18 mouse cellular contexts compared by ENCODE assay signal in genomic region chr7:51624336-51624897, GRCm38 (mm10). TPM values are rescaled to one million over a fixed set of nuclear protein-coding genes. Genes with fewer than 3 reads are reported as not detected.
DNase-seq lines count a peak whose midpoint lies in the region; ATAC-seq and TF ChIP-seq lines count a peak whose summit lies in the region.
"Had no signal": no experiment of that assay in that cellular context is flagged by ENCODE, and none has a peak within 500 bp of the region (broad histone marks: within the 10 kb centered on the region; RNA-seq: fewer than 3 reads in every experiment).

No protein-coding gene starts in this region.

- H3K4me2 ChIP-seq in forebrain, embryonic 11.5 days (ENCODE audit: low read depth, low read length, severe bottlenecking), result peak overlapping the region; percentile 45; the same call in 1 of the 2 replicates
- H3K4me2 ChIP-seq in forebrain, embryonic 15.5 days (replicated peaks), result peak overlapping the region; percentile 46
- H3K4me2 ChIP-seq in hindbrain, embryonic 16.5 days (ENCODE audit: low read length), result peak overlapping the region; percentile 59
- H3K4me2 ChIP-seq in midbrain, postnatal 0 days (ENCODE audit: low read depth, low read length, poor library complexity, severe bottlenecking), result peak overlapping the region; percentile 60
- no peak overlapping the region for H3K4me2 ChIP-seq in lung, postnatal 0 days (replicated peaks; ENCODE audit: low read depth, low read length)
- H3K4me2 ChIP-seq: intestine, embryonic 15.5 days had no signal

- H3K4me3 ChIP-seq in forebrain, embryonic 11.5 days (ENCODE audit: low read depth, low read length), result peak overlapping the region; percentile 24
- peak overlapping the region; percentile 37 for H3K4me3 ChIP-seq in forebrain, embryonic 15.5 days
- H3K4me3 ChIP-seq in hindbrain, embryonic 16.5 days (ENCODE audit: low read length), result peak overlapping the region; percentile 44
- H3K4me3 ChIP-seq in midbrain, postnatal 0 days (ENCODE audit: low read depth, low read length), result peak overlapping the region; percentile 46
- no peak overlapping the region for H3K4me3 ChIP-seq in layer of hippocampus, adult 2 months
- no peak overlapping the region for H3K4me3 ChIP-seq in lung, postnatal 0 days (ENCODE audit: low read depth, low read length)
- H3K4me3 ChIP-seq: erythroblast, embryonic 14.5 days; intestine, embryonic 15.5 days had no signal

- H3K9ac ChIP-seq in forebrain, embryonic 11.5 days (ENCODE audit: low read length), result peak overlapping the region; percentile 45
- peak overlapping the region; percentile 48 for H3K9ac ChIP-seq in forebrain, embryonic 15.5 days (replicated peaks)
- H3K9ac ChIP-seq in hindbrain, embryonic 16.5 days (ENCODE audit: low read depth, low read length), result peak overlapping the region; percentile 59
- peak overlapping the region; percentile 75 for H3K9ac ChIP-seq in midbrain, postnatal 0 days (replicated peaks; ENCODE audit: low read length, poor library complexity, severe bottlenecking)
- no peak overlapping the region for H3K9ac ChIP-seq in lung, postnatal 0 days (replicated peaks; ENCODE audit: low read depth)
- H3K9ac ChIP-seq: intestine, embryonic 15.5 days had no signal

- ATAC-seq in forebrain, embryonic 11.5 days (replicated peaks; ENCODE audit: low FRiP score), result no peak
- ATAC-seq in forebrain, embryonic 15.5 days (replicated peaks), result peak; percentile 49
- ATAC-seq in hindbrain, embryonic 16.5 days, result peak; percentile 22; the same call in 1 of the 2 replicates
- ATAC-seq in midbrain, postnatal 0 days (ENCODE audit: low FRiP score), result peak; percentile 38
- ATAC-seq in lung, postnatal 0 days, result no peak
- ATAC-seq: intestine, embryonic 15.5 days had no signal

- H3K9me3 ChIP-seq in forebrain, embryonic 11.5 days (ENCODE audit: control insufficient read depth, low read length), result no peaks in the 10 kb centered on the region
- no peaks in the 10 kb centered on the region for H3K9me3 ChIP-seq in forebrain, embryonic 15.5 days
- H3K9me3 ChIP-seq in hindbrain, embryonic 16.5 days (ENCODE audit: control insufficient read depth, low read length), result no peaks in the 10 kb centered on the region
- no peaks in the 10 kb centered on the region for H3K9me3 ChIP-seq in midbrain, postnatal 0 days (ENCODE audit: low read length)
- H3K9me3 ChIP-seq in lung, postnatal 0 days (ENCODE audit: low read length), result no peaks in the 10 kb centered on the region
- H3K9me3 ChIP-seq: intestine, embryonic 15.5 days had no signal

- 1% methylated on average over 4 of the region's 4 CpGs for WGBS in forebrain, embryonic 11.5 days
- 1% methylated on average over 4 of the region's 4 CpGs for WGBS in forebrain, embryonic 15.5 days
- WGBS in hindbrain, embryonic 16.5 days, result 3% methylated on average over 4 of the region's 4 CpGs
- 2% methylated on average over 4 of the region's 4 CpGs for WGBS in midbrain, postnatal 0 days
- 3% methylated on average over 4 of the region's 4 CpGs for WGBS in lung, postnatal 0 days

- H3K4me1 ChIP-seq in forebrain, embryonic 11.5 days (replicated peaks; ENCODE audit: control insufficient read depth, insufficient read depth, low read length), result peaks cover 2% of the 10 kb centered on the region; the same call in 1 of the 2 replicates
- peaks cover 25% of the 10 kb centered on the region for H3K4me1 ChIP-seq in forebrain, embryonic 15.5 days
- H3K4me1 ChIP-seq in hindbrain, embryonic 16.5 days (ENCODE audit: control insufficient read depth, insufficient read depth, low read depth, low read length), result no peaks in the 10 kb centered on the region; the same call in 1 of the 2 replicates
- peaks cover 3% of the 10 kb centered on the region; the same call in 1 of the 2 replicates for H3K4me1 ChIP-seq in midbrain, postnatal 0 days (ENCODE audit: insufficient read depth, low read length)
- H3K4me1 ChIP-seq in lung, postnatal 0 days (ENCODE audit: insufficient read depth, low read depth, low read length), result no peaks in the 10 kb centered on the region
- H3K4me1 ChIP-seq: intestine, embryonic 15.5 days had no signal

- DNase-seq in forebrain, embryonic 11.5 days (ENCODE audit: low spot score), result no peak
- peak; percentile 53 for DNase-seq in midbrain, postnatal 0 days (ENCODE audit: low spot score)
- no peak for DNase-seq in thymus, postnatal 25 days
- no peak for DNase-seq in layer of hippocampus, adult 2 months (ENCODE audit: low spot score in 2 of 2)
- DNase-seq in lung, postnatal 0 days (ENCODE audit: low spot score), result no peak
- DNase-seq: adrenal gland, postnatal 10 days; cerebellum, adult 8-10 months; gastrocnemius, postnatal 14 days; heart, postnatal 10 days; layer of hippocampus, adult 9-11 months; liver; lung, adult 18-20 months had no signal

- no peak for TF ChIP-seq EP300 in lung, postnatal 0 days (IDR thresholded peaks at IDR 0.05)

- peaks cover 66% of the 10 kb centered on the region for H3K27me3 ChIP-seq in forebrain, embryonic 11.5 days (ENCODE audit: control insufficient read depth, insufficient read depth, low read length)
- H3K27me3 ChIP-seq in forebrain, embryonic 15.5 days, result peaks cover 22% of the 10 kb centered on the region
- H3K27me3 ChIP-seq in hindbrain, embryonic 16.5 days (replicated peaks; ENCODE audit: control insufficient read depth, insufficient read depth, low read length), result peaks cover 7% of the 10 kb centered on the region
- peaks cover 20% of the 10 kb centered on the region; the same call in 1 of the 2 replicates for H3K27me3 ChIP-seq in midbrain, postnatal 0 days (ENCODE audit: insufficient read depth, low read length)
- H3K27me3 ChIP-seq in lung, postnatal 0 days (replicated peaks; ENCODE audit: insufficient read depth, low read length), result peaks cover 30% of the 10 kb centered on the region; the same call in 1 of the 2 replicates

- peak overlapping the region; percentile 60 for H3K27ac ChIP-seq in forebrain, embryonic 11.5 days (ENCODE audit: low read depth, low read length)
- peak overlapping the region; percentile 94 for H3K27ac ChIP-seq in forebrain, embryonic 15.5 days (replicated peaks)
- peak overlapping the region; percentile 86 for H3K27ac ChIP-seq in hindbrain, embryonic 16.5 days (ENCODE audit: low read depth, low read length)
- peak overlapping the region; percentile 93 for H3K27ac ChIP-seq in midbrain, postnatal 0 days (ENCODE audit: low read depth, low read length)
- H3K27ac ChIP-seq in layer of hippocampus, adult 2 months, result no peak overlapping the region
- H3K27ac ChIP-seq in lung, postnatal 0 days (ENCODE audit: low read length), result no peak overlapping the region
- H3K27ac ChIP-seq: intestine, embryonic 15.5 days; kidney, postnatal 0 days; macrophage had no signal

- no peak for TF ChIP-seq CTCF in midbrain, postnatal 0 days (IDR thresholded peaks at IDR 0.05)
- no peak for TF ChIP-seq CTCF in layer of hippocampus, adult 2 months (conservative IDR thresholded peaks at IDR 0.05)
- TF ChIP-seq CTCF in lung, postnatal 0 days (IDR thresholded peaks at IDR 0.05), result no peak

- no peaks in the 10 kb centered on the region for H3K36me3 ChIP-seq in forebrain, embryonic 11.5 days (ENCODE audit: control insufficient read depth, insufficient read depth, low read length)
- no peaks in the 10 kb centered on the region for H3K36me3 ChIP-seq in forebrain, embryonic 15.5 days
- H3K36me3 ChIP-seq in hindbrain, embryonic 16.5 days (ENCODE audit: control insufficient read depth, insufficient read depth, low read length), result no peaks in the 10 kb centered on the region
- H3K36me3 ChIP-seq in midbrain, postnatal 0 days (ENCODE audit: insufficient read depth, low read length), result no peaks in the 10 kb centered on the region
- H3K36me3 ChIP-seq in lung, postnatal 0 days (ENCODE audit: insufficient read depth, low read length), result no peaks in the 10 kb centered on the region
- H3K36me3 ChIP-seq: intestine, embryonic 15.5 days had no signal

RNA-seq across cellular contexts. Expression of gene Slc17a6, which starts 2.6 kb away (rescaled TPM):
- 23.1 and 24.4 TPM in 2 replicates for polyA plus RNA-seq in forebrain, embryonic 11.5 days (2014; fragmentation: Nextera tagmentation; extraction: Ambion mirVana)
- 44.8 and 46.1 TPM in 2 replicates for polyA plus RNA-seq in forebrain, embryonic 15.5 days (2015; fragmentation: Nextera tagmentation; extraction: Ambion mirVana)
- polyA plus RNA-seq in hindbrain, embryonic 16.5 days (2015; fragmentation: Nextera tagmentation; extraction: Ambion mirVana), result 112 and 126 TPM in 2 replicates
- total RNA-seq in midbrain, postnatal 0 days (2014; rRNA removed), result 214 and 225 TPM in 2 replicates
- 161 and 162 TPM in 2 replicates for polyA plus RNA-seq in midbrain, postnatal 0 days (2015; fragmentation: Nextera tagmentation; extraction: Ambion mirVana)
- 10 to 100 TPM in 1 of 2 experiments, 1 to 10 TPM in 1; 9.4 to 12.7 TPM for total RNA-seq in layer of hippocampus, adult 2 months (2021)
- not detected in 2 replicates for polyA plus RNA-seq in lung, postnatal 0 days (2015; fragmentation: Nextera tagmentation; extraction: Ambion mirVana)
- total RNA-seq: gastrocnemius, postnatal 14 days; heart, postnatal 10 days had no signal
- polyA plus RNA-seq: erythroblast, embryonic 14.5 days; kidney, postnatal 0 days; macrophage had no signal

Comparison
In these comparisons a context has a peak if more than half of its experiments do, and no peak if none do; other contexts are left out.
1. ATAC-seq: peak in forebrain, embryonic 15.5 days (single experiment), hindbrain, embryonic 16.5 days (single experiment) and midbrain, postnatal 0 days (single experiment); none in forebrain, embryonic 11.5 days (single experiment) and lung, postnatal 0 days (single experiment).
2. H3K27ac ChIP-seq: peak in forebrain, embryonic 11.5 days (single experiment), forebrain, embryonic 15.5 days (single experiment), hindbrain, embryonic 16.5 days (single experiment) and midbrain, postnatal 0 days (single experiment); none in layer of hippocampus, adult 2 months (single experiment) and lung, postnatal 0 days (single experiment).
3. H3K4me3 ChIP-seq: peak in forebrain, embryonic 11.5 days (single experiment), forebrain, embryonic 15.5 days (single experiment), hindbrain, embryonic 16.5 days (single experiment) and midbrain, postnatal 0 days (single experiment); none in layer of hippocampus, adult 2 months (single experiment) and lung, postnatal 0 days (single experiment).
4. RNA of gene Slc17a6, which starts 2.6 kb away (polyA plus RNA-seq): 161 to 162 TPM in midbrain, postnatal 0 days, 112 to 126 TPM in hindbrain, embryonic 16.5 days, 44.8 to 46.1 TPM in forebrain, embryonic 15.5 days and 23.1 to 24.4 TPM in forebrain, embryonic 11.5 days; not detected in lung, postnatal 0 days; every median in the first group is over 10 times any median in the second.